Mouse (Mus musculus) kidney, embryonic 16.5 days (tissue): ENCODE data around the gene Tmem196. TPM values are rescaled to one million over a fixed set of nuclear protein-coding genes. Genes with fewer than 3 reads are reported as not detected.
"Not testable (repeated sequence)": the region's sequence is repeated elsewhere in the genome, so short reads cannot be mapped to it uniquely, and the experiment has no call there.

ENCODE experiments used
- ATAC-seq: fragments of 200-750 bp; cut with Nextera tagmentation; 2 replicates; pipeline ENCODE4 v1.8.0; 2017; ENCODE audit warnings: moderate TSS enrichment; ENCODE audit not compliant: low FRiP score, low TSS enrichment
- H3K27ac ChIP-seq: fragments of 300-500 bp; sonication (generic); 2 replicates; pipeline ENCODE4 v1.5.1; 2014; ENCODE audit warnings: low read length
- H3K27me3 ChIP-seq: fragments of 300-500 bp; sonication (generic); 2 replicates; pipeline ENCODE4 v1.6.1; 2014; ENCODE audit warnings: low read length, control low read depth, mixed read lengths; ENCODE audit not compliant: insufficient read depth
- H3K36me3 ChIP-seq: fragments of 300-500 bp; sonication (generic); 2 replicates; pipeline ENCODE4 v1.6.1; 2014; ENCODE audit warnings: low read length, control low read depth, mixed read lengths; ENCODE audit not compliant: insufficient read depth
- H3K4me1 ChIP-seq: fragments of 300-500 bp; sonication (generic); 2 replicates; pipeline ENCODE4 v1.6.1; 2014; ENCODE audit warnings: low read length, control low read depth, mixed read lengths; ENCODE audit not compliant: insufficient read depth
- H3K4me2 ChIP-seq: fragments of 300-500 bp; sonication (generic); replicated peaks from 2 replicates; pipeline ENCODE4 v1.6.1; 2014; ENCODE audit warnings: low read depth, low read length
- H3K4me3 ChIP-seq: fragments of 300-500 bp; sonication (generic); 2 replicates; pipeline ENCODE4 v1.5.1; 2014; ENCODE audit warnings: mild to moderate bottlenecking, low read length
- H3K9ac ChIP-seq: fragments of 300-500 bp; sonication (generic); replicated peaks from 2 replicates; pipeline ENCODE4 v1.6.1; 2014; ENCODE audit warnings: low read length
- H3K9me3 ChIP-seq: fragments of 300-500 bp; sonication (generic); 2 replicates; pipeline ENCODE4 v1.6.1; 2016; ENCODE audit warnings: low read length, control low read depth
- WGBS: fragments of 180-500 bp; shearing (Covaris S2); extraction: QIAGEN DNeasy Blood & Tissue Kit; methylation state at CpG from one replicate; pipeline ENCODE4 v1.1.7; 2014; 5-methylcytosine and 5-hydroxymethylcytosine counted together
- polyA plus RNA-seq: library from polyadenylated mRNA; unstranded; fragments of >200 nt; fragmentation: Nextera tagmentation; extraction: Ambion mirVana; gene quantifications from 2 replicates; pipeline ENCODE4 v1.2.1, GENCODE M21; 2015

Tmem196 gene
- polyA plus RNA-seq, 1 experiment from 2014 or later: 0.96 TPM

- 72% methylated on average over 1 of the region's 1 CpGs for WGBS
These were observed 69.6 kb downstream of the Tmem196 start for GRCm38 (mm10) chr12:120015201-120015600.

GRCm38 (mm10) chr12:120028089-120028959 is 82.7 kb downstream of the Tmem196 start:
- 74% methylated on average over 10 of the region's 15 CpGs for WGBS

More at GRCm38 (mm10) chr12:120015201-120015600, 69.6 kb downstream of the Tmem196 start:
- H3K9ac ChIP-seq: no peak overlapping the region
- no peak overlapping the region for H3K4me3 ChIP-seq
- H3K36me3 ChIP-seq: no peaks in the 10 kb centered on the region
- no peaks in the 10 kb centered on the region for H3K4me1 ChIP-seq
- H3K27ac ChIP-seq: no peak overlapping the region
- H3K4me2 ChIP-seq: no peak overlapping the region
- H3K9me3 ChIP-seq: no peaks in the 10 kb centered on the region
- no peaks in the 10 kb centered on the region for H3K27me3 ChIP-seq
- ATAC-seq: no peak

More at GRCm38 (mm10) chr12:120028089-120028959, 82.7 kb downstream of the Tmem196 start:
- H3K4me3 ChIP-seq, H3K9me3 ChIP-seq, H3K36me3 ChIP-seq, H3K27ac ChIP-seq, ATAC-seq, H3K27me3 ChIP-seq, H3K9ac ChIP-seq, H3K4me2 ChIP-seq, H3K4me1 ChIP-seq: not testable (repeated sequence)
